Mouse (Mus musculus): ENCODE results near the gene Cnn2.

GRCm38 (mm10) chr10:80028521-80028846 is 40.1 kb downstream of the Cnn2 start:
- TF ChIP-seq GATA1 (IDR thresholded peaks at IDR 0.05; ENCODE audit: low read length) (no peak), TAL1 (IDR thresholded peaks at IDR 0.05; ENCODE audit: low read length) (no peak)
